Mouse (Mus musculus): ENCODE measurements around the gene Cldn7. TPM values are rescaled to one million over a fixed set of nuclear protein-coding genes. Genes with fewer than 3 reads are reported as not detected.
A peak's percentile ranks its signal among the peaks of the same experiment; 100 is the strongest.
"Not testable (repeated sequence)": the region's sequence is repeated elsewhere in the genome, so short reads cannot be mapped to it uniquely, and the experiment has no call there.

Cldn7 gene
- polyA plus RNA-seq, 1 experiment from 2014 or later, result 0.33 TPM

- Histone ChIP-seq H3K4me2 (ENCODE audit: low read length) (peak within 1 kb of the TSS; percentile 65), H3K36me3 (ENCODE audit: control insufficient read depth, insufficient read depth, low read length) (no peaks in the 10 kb centered on the region), H3K4me1 (ENCODE audit: control insufficient read depth, insufficient read depth, low read depth, low read length) (peaks cover 8% of the 10 kb centered on the region), H3K9me3 (ENCODE audit: control insufficient read depth, low read length) (no peaks in the 10 kb centered on the region), H3K27ac (ENCODE audit: low read depth, low read length) (0 out of 2 replicates have a peak within 1 kb of the TSS, but pooled peaks have one; percentile 34), H3K27me3 (replicated peaks; ENCODE audit: control insufficient read depth, insufficient read depth, low read length) (peaks cover 3% of the 10 kb centered on the region), H3K4me3 (ENCODE audit: low read length) (peak within 1 kb of the TSS; percentile 50), H3K9ac (ENCODE audit: low read depth, low read length) (peak within 1 kb of the TSS; percentile 59)
- peak; percentile 92 for ATAC-seq
- WGBS, result 0% methylated on average over 34 of the region's 34 CpGs
Measured at GRCm38 (mm10) chr11:69948066-69948762, 16.4 kb upstream of the Cldn7 start, which contains the start of gene Slc2a4. Gene Slc2a4 (minus strand): TSS chr11:69948188.

- WGBS, result 0% methylated on average over 14 of the region's 14 CpGs
- 0 out of 2 replicates have a peak overlapping the region, but pooled peaks have one; percentile 3 for H3K27ac ChIP-seq (ENCODE audit: low read depth, low read length)
Measured at GRCm38 (mm10) chr11:69948763-69949150, 15.8 kb upstream of the Cldn7 start.

GRCm38 (mm10) chr11:69950807-69951459 lies 13.6 kb upstream of the Cldn7 start:
- no peak for ATAC-seq
- Histone ChIP-seq H3K4me2 (ENCODE audit: low read length) (no peak overlapping the region), H3K9ac (ENCODE audit: low read depth, low read length) (no peak overlapping the region), H3K27me3 (replicated peaks; ENCODE audit: control insufficient read depth, insufficient read depth, low read length) (peaks cover 3% of the 10 kb centered on the region), H3K36me3 (ENCODE audit: control insufficient read depth, insufficient read depth, low read length) (no peaks in the 10 kb centered on the region), H3K4me1 (ENCODE audit: control insufficient read depth, insufficient read depth, low read depth, low read length) (peaks cover 8% of the 10 kb centered on the region), H3K27ac (ENCODE audit: low read depth, low read length) (no peak overlapping the region), H3K9me3 (ENCODE audit: control insufficient read depth, low read length) (no peaks in the 10 kb centered on the region), H3K4me3 (ENCODE audit: low read length) (no peak overlapping the region)
- 42% methylated on average over 4 of the region's 4 CpGs for WGBS

More at GRCm38 (mm10) chr11:69948763-69949150, 15.8 kb upstream of the Cldn7 start:
- H3K36me3 ChIP-seq (ENCODE audit: control insufficient read depth, insufficient read depth, low read length), result no peaks in the 10 kb centered on the region
- no peak overlapping the region for H3K9ac ChIP-seq (ENCODE audit: low read depth, low read length)
- H3K27me3 ChIP-seq (replicated peaks; ENCODE audit: control insufficient read depth, insufficient read depth, low read length), result peaks cover 3% of the 10 kb centered on the region
- H3K9me3 ChIP-seq (ENCODE audit: control insufficient read depth, low read length), result no peaks in the 10 kb centered on the region
- H3K4me2 ChIP-seq (ENCODE audit: low read length), result peak overlapping the region; percentile 65
- ATAC-seq, result peak; percentile 50
- H3K4me3 ChIP-seq (ENCODE audit: low read length), result peak overlapping the region; percentile 50
- peaks cover 8% of the 10 kb centered on the region for H3K4me1 ChIP-seq (ENCODE audit: control insufficient read depth, insufficient read depth, low read depth, low read length)

- H3K4me3 ChIP-seq (ENCODE audit: low read length), result no peak overlapping the region
- no peak overlapping the region for H3K27ac ChIP-seq (ENCODE audit: low read depth, low read length)
- 42% methylated on average over 1 of the region's 1 CpGs for WGBS
- H3K4me1 ChIP-seq (ENCODE audit: control insufficient read depth, insufficient read depth, low read depth, low read length), result peaks cover 8% of the 10 kb centered on the region
- H3K9me3 ChIP-seq (ENCODE audit: control insufficient read depth, low read length), result no peaks in the 10 kb centered on the region
- ATAC-seq, result no peak
- peaks cover 6% of the 10 kb centered on the region for H3K27me3 ChIP-seq (replicated peaks; ENCODE audit: control insufficient read depth, insufficient read depth, low read length)
- H3K9ac ChIP-seq (ENCODE audit: low read depth, low read length), result no peak overlapping the region
- H3K36me3 ChIP-seq (ENCODE audit: control insufficient read depth, insufficient read depth, low read length), result no peaks in the 10 kb centered on the region
- no peak overlapping the region for H3K4me2 ChIP-seq (ENCODE audit: low read length)
Measured at GRCm38 (mm10) chr11:69952274-69952673, 12.3 kb upstream of the Cldn7 start.

GRCm38 (mm10) chr11:69953267-69953915 lies 11.2 kb upstream of the Cldn7 start:
- 71% methylated on average over 11 of the region's 11 CpGs for WGBS

GRCm38 (mm10) chr11:69955618-69956017 lies 9.0 kb upstream of the Cldn7 start:
- H3K36me3 ChIP-seq (ENCODE audit: control insufficient read depth, insufficient read depth, low read length); ATAC-seq; H3K27me3 ChIP-seq (replicated peaks; ENCODE audit: control insufficient read depth, insufficient read depth, low read length); H3K4me1 ChIP-seq (ENCODE audit: control insufficient read depth, insufficient read depth, low read depth, low read length); H3K4me3 ChIP-seq (ENCODE audit: low read length); H3K27ac ChIP-seq (ENCODE audit: low read depth, low read length); H3K9ac ChIP-seq (ENCODE audit: low read depth, low read length); H3K4me2 ChIP-seq (ENCODE audit: low read length); H3K9me3 ChIP-seq (ENCODE audit: control insufficient read depth, low read length): not testable (repeated sequence)
- 81% methylated on average over 4 of the region's 4 CpGs for WGBS

More at GRCm38 (mm10) chr11:69953267-69953915, 11.2 kb upstream of the Cldn7 start:
- H3K27ac ChIP-seq (ENCODE audit: low read depth, low read length), result no peak overlapping the region
- ATAC-seq, result no peak
- no peak overlapping the region for H3K4me3 ChIP-seq (ENCODE audit: low read length)
- H3K36me3 ChIP-seq (ENCODE audit: control insufficient read depth, insufficient read depth, low read length), result no peaks in the 10 kb centered on the region
- H3K4me2 ChIP-seq (ENCODE audit: low read length), result no peak overlapping the region
- H3K9ac ChIP-seq (ENCODE audit: low read depth, low read length), result no peak overlapping the region
- H3K4me1 ChIP-seq (ENCODE audit: control insufficient read depth, insufficient read depth, low read depth, low read length), result peaks cover 2% of the 10 kb centered on the region
- peaks cover 3% of the 10 kb centered on the region; the same call in 1 of the 2 replicates for H3K27me3 ChIP-seq (replicated peaks; ENCODE audit: control insufficient read depth, insufficient read depth, low read length)
- no peaks in the 10 kb centered on the region for H3K9me3 ChIP-seq (ENCODE audit: control insufficient read depth, low read length)

- H3K4me3 ChIP-seq (ENCODE audit: low read length), result no peak overlapping the region
- H3K9ac ChIP-seq (ENCODE audit: low read depth, low read length), result no peak overlapping the region
- no peak overlapping the region for H3K27ac ChIP-seq (ENCODE audit: low read depth, low read length)
- H3K4me2 ChIP-seq (ENCODE audit: low read length), result no peak overlapping the region
- WGBS, result 68% methylated on average over 1 of the region's 1 CpGs
- H3K36me3 ChIP-seq (ENCODE audit: control insufficient read depth, insufficient read depth, low read length), result no peaks in the 10 kb centered on the region
- ATAC-seq, result no peak
- H3K9me3 ChIP-seq (ENCODE audit: control insufficient read depth, low read length), result no peaks in the 10 kb centered on the region
- H3K4me1 ChIP-seq (ENCODE audit: control insufficient read depth, insufficient read depth, low read depth, low read length), result no peaks in the 10 kb centered on the region
- H3K27me3 ChIP-seq (replicated peaks; ENCODE audit: control insufficient read depth, insufficient read depth, low read length), result peaks cover 3% of the 10 kb centered on the region; the same call in 1 of the 2 replicates
Measured at GRCm38 (mm10) chr11:69956218-69956617, 8.4 kb upstream of the Cldn7 start.

- no peak overlapping the region for H3K27ac ChIP-seq (ENCODE audit: low read depth, low read length)
- no peak for ATAC-seq
- no peaks in the 10 kb centered on the region for H3K36me3 ChIP-seq (ENCODE audit: control insufficient read depth, insufficient read depth, low read length)
- H3K4me2 ChIP-seq (ENCODE audit: low read length), result no peak overlapping the region
- peaks cover 30% of the 10 kb centered on the region for H3K27me3 ChIP-seq (replicated peaks; ENCODE audit: control insufficient read depth, insufficient read depth, low read length)
- no peaks in the 10 kb centered on the region for H3K9me3 ChIP-seq (ENCODE audit: control insufficient read depth, low read length)
- H3K9ac ChIP-seq (ENCODE audit: low read depth, low read length), result no peak overlapping the region
- peaks cover 4% of the 10 kb centered on the region; the same call in 1 of the 2 replicates for H3K4me1 ChIP-seq (ENCODE audit: control insufficient read depth, insufficient read depth, low read depth, low read length)
- WGBS, result 30% methylated on average over 5 of the region's 5 CpGs
- H3K4me3 ChIP-seq (ENCODE audit: low read length), result no peak overlapping the region
Measured at GRCm38 (mm10) chr11:69960616-69961015, 4.0 kb upstream of the Cldn7 start.

- Histone ChIP-seq H3K4me1 (ENCODE audit: control insufficient read depth, insufficient read depth, low read depth, low read length) (peaks cover 8% of the 10 kb centered on the region), H3K27ac (ENCODE audit: low read depth, low read length) (no peak overlapping the region), H3K27me3 (replicated peaks; ENCODE audit: control insufficient read depth, insufficient read depth, low read length) (peaks cover 34% of the 10 kb centered on the region), H3K4me3 (ENCODE audit: low read length) (no peak overlapping the region), H3K9me3 (ENCODE audit: control insufficient read depth, low read length) (no peaks in the 10 kb centered on the region), H3K36me3 (ENCODE audit: control insufficient read depth, insufficient read depth, low read length) (no peaks in the 10 kb centered on the region), H3K9ac (ENCODE audit: low read depth, low read length) (no peak overlapping the region), H3K4me2 (ENCODE audit: low read length) (no peak overlapping the region)
- 45% methylated on average over 5 of the region's 5 CpGs for WGBS
- no peak for ATAC-seq
Measured at GRCm38 (mm10) chr11:69961841-69962240, 2.7 kb upstream of the Cldn7 start.

Measured in hindbrain, embryonic 16.5 days (tissue).